In genomic region chr2:122675126-122675525, GRCm38 (mm10) we compare ENCODE assay signal across 16 mouse cellular contexts. TPM values are rescaled to one million over a fixed set of nuclear protein-coding genes. Genes with fewer than 3 reads are reported as not detected.
"Had no signal": no experiment of that assay in that cellular context is flagged by ENCODE, and none has a peak within 500 bp of the region (broad histone marks: within the 10 kb centered on the region; RNA-seq: fewer than 3 reads in every experiment).

No protein-coding gene starts in this region.

- H3K4me2 ChIP-seq: neural tube, embryonic 13.5 days; neural tube, embryonic 15.5 days; stomach, embryonic 15.5 days had no signal

- H3K9me3 ChIP-seq: neural tube, embryonic 13.5 days; neural tube, embryonic 15.5 days; stomach, embryonic 15.5 days had no signal

- H3K9ac ChIP-seq: neural tube, embryonic 13.5 days; neural tube, embryonic 15.5 days; stomach, embryonic 15.5 days had no signal

- H3K4me1 ChIP-seq: neural tube, embryonic 15.5 days; stomach, embryonic 15.5 days had no signal

- H3K4me3 ChIP-seq: neural tube, embryonic 13.5 days; neural tube, embryonic 15.5 days; stomach, embryonic 15.5 days had no signal

- H3K27ac ChIP-seq: neural tube, embryonic 13.5 days; neural tube, embryonic 15.5 days; stomach, embryonic 15.5 days; stomach, postnatal 0 days had no signal

- H3K36me3 ChIP-seq: neural tube, embryonic 13.5 days; neural tube, embryonic 15.5 days; stomach, embryonic 15.5 days had no signal

- H3K27me3 ChIP-seq: neural tube, embryonic 13.5 days; neural tube, embryonic 15.5 days; stomach, embryonic 15.5 days had no signal

- DNase-seq: retina, postnatal 1 day; right cerebral cortex, adult 18-20 months; right cerebral cortex, postnatal 14 days; right cerebral cortex, postnatal 25 days; right cerebral cortex, postnatal 4 days; spleen, adult 18-20 months; thymus, adult 18-20 months; thymus, adult 2 months; thymus, postnatal 14 days; thymus, postnatal 25 days; thymus, postnatal 36 days; thymus, postnatal 4 days had no signal

RNA-seq across cellular contexts. Expression of gene AA467197, which starts 38.3 kb away (rescaled TPM):
- polyA plus RNA-seq: neural tube, embryonic 13.5 days had no signal
